Mouse (Mus musculus) urinary bladder, adult 18-20 months (tissue): ENCODE measurements at regions not wholly inside any gene's neighbourhood (a gene's known extent, or its start where the extent isn't known, plus 50 kb on each side); places are given as distances from the start of the nearest gene placed in this dataset.

Source experiments
- DNase-seq, 2 experiments: peaks; one replicate each; pipeline ENCODE4 v3.0.0; 2022; ENCODE audit warnings: low spot score in 2 of 2, mixed read lengths in 2 of 2

GRCm38 (mm10) chr5:85954526-85954925 is 110.9 kb downstream of the Cenpc1 start:
- DNase-seq: no peak

GRCm38 (mm10) chr5:85936667-85937314 is 128.6 kb downstream of the Cenpc1 start:
- peak in 1 of 2 experiments; percentile 1 for DNase-seq

- no peak for DNase-seq
Measured at GRCm38 (mm10) chr5:85918288-85918687, 147.1 kb downstream of the Cenpc1 start.

- DNase-seq: no peak
Measured at GRCm38 (mm10) chr5:85915000-85915399, 150.4 kb downstream of the Cenpc1 start.

GRCm38 (mm10) chr5:85896452-85896851 is 168.9 kb downstream of the Cenpc1 start:
- no peak for DNase-seq

GRCm38 (mm10) chr5:85895814-85896213 is 169.6 kb downstream of the Cenpc1 start:
- no peak for DNase-seq

- DNase-seq: no peak
Measured at GRCm38 (mm10) chr5:85870311-85870710, 195.1 kb downstream of the Cenpc1 start.

GRCm38 (mm10) chr5:85832556-85832955 is 232.8 kb downstream of the Cenpc1 start:
- no peak for DNase-seq

GRCm38 (mm10) chr5:85795531-85796197 is 269.7 kb downstream of the Cenpc1 start:
- DNase-seq: no peak

- no peak for DNase-seq
Measured at GRCm38 (mm10) chr5:85793148-85793547, 272.2 kb downstream of the Cenpc1 start.

GRCm38 (mm10) chr5:85780730-85781454 is 284.5 kb downstream of the Cenpc1 start:
- DNase-seq: no peak

GRCm38 (mm10) chr5:85780017-85780416 is 285.4 kb downstream of the Cenpc1 start:
- DNase-seq: no peak

- no peak for DNase-seq
Measured at GRCm38 (mm10) chr5:85779205-85779604, 286.2 kb downstream of the Cenpc1 start.

- no peak for DNase-seq
Measured at GRCm38 (mm10) chr5:85772660-85773059, 292.7 kb downstream of the Cenpc1 start.

- no peak for DNase-seq
Measured at GRCm38 (mm10) chr5:85772086-85772485, 293.3 kb downstream of the Cenpc1 start.

GRCm38 (mm10) chr5:85767157-85767556 is 298.2 kb downstream of the Cenpc1 start:
- DNase-seq: no peak

GRCm38 (mm10) chr5:85756716-85757115 is 308.7 kb downstream of the Cenpc1 start:
- DNase-seq: no peak

- DNase-seq: no peak
Measured at GRCm38 (mm10) chr5:85754227-85754626, 311.2 kb downstream of the Cenpc1 start.

- DNase-seq: no peak
Measured at GRCm38 (mm10) chr5:85753109-85753508, 312.3 kb downstream of the Cenpc1 start.

- no peak for DNase-seq
Measured at GRCm38 (mm10) chr5:85751649-85752048, 313.7 kb downstream of the Cenpc1 start.

- no peak for DNase-seq
Measured at GRCm38 (mm10) chr5:85750893-85751292, 314.5 kb downstream of the Cenpc1 start.

GRCm38 (mm10) chr5:85729613-85730012 is 335.8 kb downstream of the Cenpc1 start:
- DNase-seq: no peak

- no peak for DNase-seq
Measured at GRCm38 (mm10) chr5:85707345-85707744, 358.0 kb downstream of the Cenpc1 start.
